Mouse (Mus musculus) megakaryocyte, embryonic 14.5 days (primary cell): ENCODE data around the gene Vamp8.

Experiments used
- FLI1 ChIP-seq: IDR thresholded peaks from 2 replicates; pipeline ENCODE4 v1.6.1; 2012; ENCODE audit warnings: low read length, inconsistent platforms, mixed read lengths
- GATA1 ChIP-seq: IDR thresholded peaks from 3 replicates; pipeline ENCODE4 v1.6.1; 2012; ENCODE audit warnings: mixed read lengths, low read length, inconsistent platforms, borderline replicate concordance

DNA sequence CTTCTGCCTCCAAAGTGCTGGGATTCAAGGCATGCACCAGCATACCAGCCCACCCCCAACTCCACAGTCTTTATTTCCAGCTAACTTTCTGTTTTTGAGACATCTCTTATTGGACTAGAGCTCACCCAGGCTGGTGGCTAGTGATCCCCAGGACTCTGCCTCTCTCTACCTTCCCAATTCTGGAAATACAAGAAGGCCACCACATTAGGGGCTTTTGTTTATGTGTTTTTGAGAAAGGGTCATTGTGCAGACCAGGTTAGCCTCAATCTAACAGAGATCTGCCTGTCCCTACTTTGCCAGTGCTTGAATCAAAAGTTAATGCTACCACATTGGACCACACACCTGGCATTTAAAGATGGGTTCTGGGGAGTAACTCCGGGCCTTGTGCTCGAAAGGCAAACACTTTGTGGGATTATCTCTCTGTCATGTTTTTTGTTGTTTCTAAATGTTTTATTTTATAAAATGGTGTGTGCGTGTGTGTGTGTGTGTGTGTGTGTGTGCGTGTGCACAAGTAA, 23.0 kb downstream of the Vamp8 start:
- TF ChIP-seq GATA1 (no peak), FLI1 (no peak)
